Mouse (Mus musculus) right cerebral cortex, postnatal 25 days (tissue): ENCODE data around the gene Dgkh.

Source experiments
- DNase-seq: peaks from one replicate; pipeline ENCODE4 v3.0.0; 2022

Dgkh gene

GRCm38 (mm10) chr14:78722031-78722430 is 10.5 kb downstream of the Dgkh start:
- DNase-seq: no peak

GRCm38 (mm10) chr14:78716035-78716434 is 16.5 kb downstream of the Dgkh start:
- DNase-seq: no peak

DNA sequence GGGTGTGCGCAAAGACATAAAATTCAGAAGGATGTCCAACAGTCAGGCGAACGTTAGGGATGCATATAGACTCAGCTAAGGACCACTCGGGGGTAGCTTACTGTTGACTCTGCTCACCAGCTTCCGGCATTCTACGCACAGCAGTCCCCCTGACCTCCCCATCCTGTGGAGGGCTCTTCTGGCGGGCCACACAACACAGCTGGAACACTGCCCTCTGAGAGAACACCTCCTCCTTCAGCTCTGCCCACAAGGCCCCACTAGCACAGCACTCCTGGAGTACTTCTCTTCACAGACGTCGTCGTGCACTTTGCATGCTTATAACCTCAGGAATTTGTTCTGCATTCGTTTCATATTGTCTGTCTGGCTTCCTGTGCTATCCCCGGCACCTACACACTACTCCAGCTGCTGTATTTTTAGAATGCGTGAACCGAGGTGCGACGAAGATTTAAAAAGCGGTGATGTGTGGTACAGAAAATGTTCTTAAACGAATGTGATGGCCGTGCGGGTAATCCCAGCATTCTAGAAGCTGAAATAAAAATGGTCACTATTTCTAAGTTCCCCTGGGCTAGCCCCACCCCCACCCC is 19.9 kb downstream of the Dgkh start:
- DNase-seq: peak; percentile 41

DNA sequence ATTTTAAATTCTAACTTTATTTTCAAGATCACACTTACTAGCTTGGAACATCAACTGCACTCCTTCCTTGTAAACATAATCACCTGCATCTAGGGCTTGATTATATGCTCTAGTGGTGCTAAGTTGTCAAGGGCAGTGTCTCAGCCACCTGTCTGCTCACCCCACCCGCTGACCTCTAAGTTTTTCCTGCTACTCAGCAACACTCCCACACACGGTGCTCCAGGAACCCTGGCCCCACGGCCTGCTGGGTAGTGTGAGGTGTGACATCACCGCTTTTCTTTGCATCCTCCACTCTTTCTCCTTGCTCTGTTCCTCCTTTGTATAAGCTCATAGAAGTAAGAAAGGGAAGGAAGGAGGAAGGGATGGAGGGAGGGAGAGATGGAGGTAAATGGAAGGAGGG is 21.9 kb downstream of the Dgkh start:
- DNase-seq: no peak

- DNase-seq: no peak
These were observed 27.0 kb downstream of the Dgkh start for GRCm38 (mm10) chr14:78705616-78706015.

DNA sequence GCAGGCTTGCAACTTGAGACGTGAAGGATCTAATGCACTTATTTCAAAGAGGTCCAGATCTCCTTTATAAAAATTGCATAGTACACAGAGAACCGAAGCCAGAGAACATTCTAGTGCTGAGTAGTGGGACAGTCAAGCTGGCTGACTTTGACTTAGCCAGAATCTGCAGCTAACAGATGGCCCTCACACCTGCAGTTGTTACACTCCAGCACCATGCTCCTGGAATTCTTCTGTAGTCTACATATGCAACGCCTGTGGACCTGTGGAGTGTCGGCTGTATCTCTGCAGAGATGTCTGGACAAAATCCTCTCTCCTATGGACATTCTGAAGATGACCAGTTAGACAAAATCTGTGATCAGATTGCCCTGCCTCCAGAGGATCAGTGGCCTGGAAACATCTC is 28.6 kb downstream of the Dgkh start:
- no peak for DNase-seq

DNA sequence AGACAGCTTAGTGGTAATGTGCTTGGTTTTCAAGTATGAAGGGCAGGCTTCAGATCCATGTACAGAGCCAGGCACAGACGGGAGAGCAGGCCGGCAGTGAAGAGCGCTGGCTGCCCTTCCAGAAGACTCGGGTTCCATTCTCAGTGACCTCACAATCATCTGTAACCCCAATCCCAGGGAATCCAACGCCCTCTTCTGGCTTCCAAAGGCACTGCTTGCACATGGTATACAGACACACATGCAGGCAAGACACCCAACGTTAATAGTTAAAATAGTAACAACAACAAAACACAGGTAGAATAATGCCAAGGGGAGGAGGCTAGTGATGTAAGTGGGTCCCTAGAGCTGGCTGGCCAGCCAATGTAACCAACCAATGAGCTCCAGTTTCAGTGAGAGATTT is 29.2 kb downstream of the Dgkh start:
- no peak for DNase-seq

- no peak for DNase-seq
These were observed 30.5 kb downstream of the Dgkh start for GRCm38 (mm10) chr14:78702048-78702447.

DNA sequence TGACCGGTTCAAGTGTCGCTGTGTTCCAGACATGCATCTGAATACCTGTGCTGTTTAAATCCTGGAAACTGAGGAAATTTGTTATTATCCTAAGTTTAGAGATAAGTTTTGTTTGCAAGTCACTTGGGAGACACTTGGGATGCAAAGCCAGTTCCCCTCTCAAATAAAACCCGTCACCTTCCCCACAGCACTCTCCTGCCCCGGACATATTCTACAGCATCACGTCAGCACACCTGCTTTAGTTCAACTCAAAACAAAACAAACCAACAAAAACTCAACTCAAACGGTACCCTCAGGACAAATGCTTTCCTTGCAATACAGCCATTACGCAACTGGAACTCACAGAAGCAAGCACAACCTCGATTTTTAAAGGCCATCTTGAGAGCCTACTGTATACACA is 31.1 kb downstream of the Dgkh start:
- DNase-seq: no peak

GRCm38 (mm10) chr14:78701087-78701486 is 31.5 kb downstream of the Dgkh start:
- DNase-seq: no peak

GRCm38 (mm10) chr14:78699634-78700033 is 32.9 kb downstream of the Dgkh start:
- DNase-seq: no peak

DNA sequence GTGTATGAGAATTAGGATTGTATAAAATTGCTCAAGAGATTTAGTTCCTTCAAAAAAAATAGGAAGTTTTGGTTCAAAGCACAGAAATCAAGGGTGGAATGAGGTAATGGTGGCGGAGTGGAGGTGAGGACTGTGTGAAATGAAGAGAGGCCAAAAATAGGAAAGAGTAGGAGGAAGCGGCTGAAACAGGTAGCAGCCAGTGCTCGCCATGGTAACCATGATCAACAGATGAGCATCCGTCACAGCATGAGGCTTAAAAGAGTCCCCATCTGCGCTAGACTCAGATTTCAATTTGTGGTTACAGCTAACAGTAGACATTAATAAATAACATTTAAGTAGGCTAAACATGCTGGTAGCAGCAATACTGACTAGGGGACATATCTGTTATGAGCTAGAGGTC is 33.4 kb downstream of the Dgkh start:
- peak; percentile 35 for DNase-seq

- no peak for DNase-seq
These were observed 38.5 kb downstream of the Dgkh start for GRCm38 (mm10) chr14:78694121-78694520.

- no peak for DNase-seq
These were observed 40.0 kb downstream of the Dgkh start for GRCm38 (mm10) chr14:78692602-78693001.

DNA sequence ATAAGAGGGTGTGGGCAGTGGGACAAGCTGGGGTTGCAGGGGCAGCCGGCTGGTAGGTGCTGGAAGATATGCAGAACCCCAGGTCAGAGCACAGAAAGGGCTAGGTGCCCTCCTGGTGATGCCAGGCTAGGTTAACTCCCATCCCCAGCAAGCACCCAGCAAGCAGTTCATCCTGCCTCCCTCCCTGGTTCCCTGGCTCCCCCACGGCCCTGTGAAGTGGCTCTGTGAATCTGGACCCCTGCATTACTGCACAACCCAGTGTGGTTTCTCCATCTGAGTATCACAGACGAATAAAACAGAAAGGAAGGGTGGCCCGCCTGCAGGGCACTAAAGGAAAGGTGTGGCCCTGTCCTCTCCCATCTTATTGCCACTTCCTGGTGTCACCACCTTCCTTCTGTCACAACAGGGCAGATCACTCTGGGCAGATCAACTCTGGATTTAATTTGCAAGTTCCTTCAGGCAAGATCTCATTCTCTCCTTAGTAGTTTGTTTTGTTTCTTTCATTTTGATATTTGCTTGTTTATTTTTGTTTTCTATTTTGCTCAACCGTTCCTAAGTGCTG is 40.6 kb downstream of the Dgkh start:
- DNase-seq: no peak

DNA sequence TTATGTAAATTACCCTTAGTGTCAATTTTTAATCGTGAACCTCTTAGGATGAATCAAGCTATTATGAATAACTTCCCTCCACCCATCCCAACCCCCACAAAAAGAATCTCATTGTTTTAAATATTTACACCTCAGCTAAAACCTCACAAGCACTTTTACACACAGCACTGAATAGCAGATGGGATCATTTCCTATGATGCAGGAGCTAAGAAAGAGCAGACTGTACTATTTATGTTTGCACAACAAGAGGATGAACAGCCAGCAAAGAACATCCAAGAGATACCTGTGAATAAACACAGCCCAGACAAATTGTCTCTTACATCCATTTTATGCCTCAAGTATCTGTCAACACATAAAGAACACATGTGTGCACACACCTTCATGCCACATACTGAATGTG is 41.7 kb downstream of the Dgkh start:
- DNase-seq: no peak

DNA sequence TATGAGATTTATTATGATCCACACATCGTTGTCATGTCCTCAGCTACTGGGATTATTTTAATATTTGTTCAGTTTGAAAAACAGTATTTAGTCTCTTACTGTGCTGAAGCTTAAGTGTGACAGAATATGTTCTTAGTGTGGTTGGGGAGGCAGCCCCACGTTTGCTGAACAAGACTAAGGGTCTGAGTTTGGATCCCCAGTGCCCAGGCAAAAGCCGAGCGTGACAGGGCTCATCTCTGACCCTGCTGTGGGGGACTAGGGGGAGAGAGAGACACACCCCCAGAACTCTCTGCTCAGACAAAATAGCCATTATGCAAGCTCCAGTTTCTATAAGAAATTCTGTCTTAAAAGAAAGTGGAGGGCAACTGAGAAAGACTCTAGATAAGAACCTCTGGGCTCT is 42.2 kb downstream of the Dgkh start:
- DNase-seq: no peak

DNA sequence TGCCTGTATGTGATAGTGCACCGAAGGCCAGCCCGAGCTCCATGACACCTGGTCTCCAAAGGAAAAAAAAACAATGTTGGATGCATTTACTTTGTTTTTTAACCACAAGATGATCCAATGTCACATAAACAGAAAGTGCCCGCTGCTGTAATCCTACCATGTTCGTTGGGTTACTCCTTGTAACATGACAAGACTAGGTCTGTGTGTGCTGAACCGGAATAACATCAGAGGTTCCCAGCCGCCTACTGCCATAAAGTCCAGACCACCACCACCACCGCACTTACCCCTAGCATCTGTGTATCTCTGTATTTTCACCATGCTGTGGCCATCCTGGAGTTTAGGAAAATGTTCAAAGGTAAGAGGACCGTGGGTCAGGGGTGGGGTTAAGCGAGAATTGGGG is 42.6 kb downstream of the Dgkh start:
- DNase-seq: no peak

DNA sequence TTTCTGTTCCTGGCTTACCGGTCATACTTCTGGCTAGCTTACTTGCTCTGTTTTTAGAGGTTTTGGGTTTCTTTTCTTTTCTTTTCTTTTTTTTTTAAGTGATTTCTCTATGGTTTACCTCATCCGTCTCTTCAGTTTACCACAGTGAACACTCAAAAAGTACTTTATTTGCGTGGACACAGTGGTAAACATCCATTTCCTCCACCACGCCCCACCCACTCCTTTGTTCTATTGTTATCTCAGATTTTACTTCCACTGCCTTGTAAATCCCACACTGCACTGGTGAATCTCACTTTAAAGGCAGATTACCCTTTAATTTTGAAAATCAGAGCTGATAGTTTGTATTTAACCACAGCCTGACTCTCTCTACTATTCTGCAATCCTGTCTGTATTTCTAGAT is 44.9 kb downstream of the Dgkh start:
- DNase-seq: no peak

- no peak for DNase-seq
These were observed 45.9 kb downstream of the Dgkh start for GRCm38 (mm10) chr14:78686701-78687100.

GRCm38 (mm10) chr14:78684171-78684570 is 48.4 kb downstream of the Dgkh start:
- DNase-seq: no peak

DNA sequence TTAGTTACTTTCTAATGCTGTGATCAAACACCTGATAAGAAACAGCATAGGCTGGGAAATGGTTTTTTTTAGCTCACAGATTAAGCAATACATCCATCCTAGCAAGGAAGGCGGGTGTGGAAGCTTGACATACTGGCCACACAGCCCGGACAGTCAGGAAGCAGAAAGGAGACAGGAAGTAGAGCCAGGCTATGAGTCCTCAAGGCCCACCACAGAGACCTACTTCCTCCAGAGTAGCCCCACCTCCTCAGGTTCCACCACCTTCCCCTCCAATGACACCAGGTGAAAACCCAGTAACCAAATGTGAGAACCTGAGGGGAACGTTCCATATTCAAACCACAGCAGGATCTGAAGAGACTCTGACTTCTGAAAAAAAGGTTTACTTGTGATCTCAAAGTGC is 53.6 kb downstream of the Dgkh start:
- no peak for DNase-seq

GRCm38 (mm10) chr14:78677852-78678588 is 54.6 kb downstream of the Dgkh start:
- peak; percentile 68 for DNase-seq

DNA sequence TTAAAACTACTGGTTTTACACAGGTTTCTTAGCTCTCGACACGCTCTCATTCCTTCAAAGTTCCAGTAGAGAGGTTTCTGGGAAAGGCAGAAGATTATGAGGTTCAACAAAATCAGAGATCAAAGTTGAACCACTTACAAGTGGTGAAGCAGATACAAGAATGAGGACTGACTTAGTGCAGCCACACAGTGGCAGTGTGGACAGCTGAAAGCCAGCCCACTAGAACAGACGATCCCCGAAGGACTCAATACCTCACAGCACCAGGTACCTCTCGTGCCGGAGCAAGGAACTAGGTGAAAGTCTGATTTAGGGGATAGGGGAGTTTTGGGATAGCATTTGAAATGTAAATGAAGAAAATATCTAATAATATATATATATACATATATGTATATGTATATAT is 56.1 kb downstream of the Dgkh start:
- DNase-seq: no peak

GRCm38 (mm10) chr14:78674606-78675005 is 58.0 kb downstream of the Dgkh start:
- DNase-seq: no peak
